In the genomic region with DNA sequence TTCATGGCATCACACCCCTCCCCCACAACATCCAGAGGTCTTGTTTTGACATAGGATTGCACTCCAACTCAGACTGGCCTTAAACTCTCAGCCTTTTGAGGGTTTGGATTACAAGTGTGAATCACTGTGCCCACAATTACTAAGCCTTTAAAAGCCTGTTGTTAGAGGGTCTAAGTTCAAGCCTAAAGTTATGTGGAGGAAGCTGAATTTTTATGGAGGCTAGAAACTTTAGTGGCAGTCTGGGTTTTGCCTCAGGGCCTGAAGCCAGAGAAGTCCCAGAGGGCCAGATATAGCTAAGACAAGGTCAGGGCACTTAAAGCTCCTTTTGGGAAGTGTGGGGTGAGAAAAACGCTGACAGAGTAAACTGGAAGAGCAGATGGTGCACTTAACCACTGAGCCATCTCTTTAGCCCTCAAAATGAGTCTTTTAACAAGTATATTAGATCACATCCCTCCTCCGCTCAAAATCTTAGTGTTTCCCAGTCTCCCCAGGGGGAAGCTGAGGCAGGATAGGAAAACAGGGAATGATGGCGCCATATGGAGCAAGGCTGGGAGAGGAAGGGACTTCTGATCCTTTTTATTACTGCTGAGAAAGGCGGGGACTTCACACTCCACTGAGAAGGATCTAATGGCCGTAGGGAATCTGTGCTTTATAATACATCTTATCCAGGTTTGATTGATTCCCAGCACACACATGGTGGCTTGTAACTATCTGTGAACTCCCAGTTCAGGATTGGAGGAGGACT, we compare ENCODE assay signal across 1 mouse cellular context.
A peak's percentile ranks its signal among the peaks of the same experiment; 100 is the strongest.
TF ChIP-seq lines count a peak whose summit lies in the region.

No protein-coding gene starts in this region.

TF ChIP-seq in C2C12, 6 proteins besides CTCF, POLR2A, EP300 and RAD21:
- TF ChIP-seq USF1 (IDR thresholded peaks at IDR 0.05; ENCODE audit: low read depth) (no peak), CEBPB (IDR thresholded peaks at IDR 0.05; ENCODE audit: low read depth) (peak; percentile 67), FOSL1 (IDR thresholded peaks at IDR 0.05; ENCODE audit: insufficient read depth, low read length, poor library complexity, severe bottlenecking) (peak; percentile 65), MAX (IDR thresholded peaks at IDR 0.05) (no peak)
